Mouse (Mus musculus) lung, postnatal 10 days (tissue): Measurements from ENCODE around the gene Cyp1a1.

ENCODE experiments used
- DNase-seq: peaks from one replicate; pipeline ENCODE4 v3.0.0; 2021

The Cyp1a1 gene

DNA sequence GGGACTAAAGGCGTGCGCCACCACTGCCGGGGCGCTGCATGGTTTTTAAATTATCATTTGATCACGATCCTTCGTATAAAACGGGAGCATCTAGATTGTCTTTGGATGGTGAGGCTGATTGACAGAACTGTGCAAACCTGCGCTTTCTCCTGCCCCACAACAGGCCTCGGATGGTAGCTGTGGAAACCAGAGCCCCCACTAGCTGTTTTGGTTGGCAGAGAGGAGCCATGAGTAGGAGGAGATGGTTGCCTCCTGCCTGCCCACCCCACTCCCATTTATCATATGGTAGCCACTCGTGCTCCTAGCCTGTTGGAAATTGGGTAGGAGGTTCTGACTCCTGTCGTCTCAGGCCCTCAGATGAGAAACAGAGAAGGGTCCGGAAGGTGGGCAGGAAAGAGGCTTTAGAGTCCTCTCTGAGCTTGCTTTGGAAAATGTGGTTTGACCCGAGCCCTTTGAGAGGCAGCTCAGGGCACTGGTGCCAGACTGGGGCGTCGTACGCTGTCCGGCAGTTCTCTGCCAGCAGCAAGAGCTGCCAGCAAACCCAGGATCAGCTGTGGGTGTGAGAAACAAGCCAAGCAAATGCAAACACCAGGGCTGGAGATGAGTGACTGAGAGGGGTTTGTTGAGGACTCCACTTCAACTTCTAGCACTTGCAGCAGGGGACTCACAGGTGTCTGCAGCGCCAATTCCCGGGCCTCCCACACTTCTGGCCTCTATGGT is 30.9 kb upstream of the Cyp1a1 start:
- peak; percentile 58 for DNase-seq

DNA sequence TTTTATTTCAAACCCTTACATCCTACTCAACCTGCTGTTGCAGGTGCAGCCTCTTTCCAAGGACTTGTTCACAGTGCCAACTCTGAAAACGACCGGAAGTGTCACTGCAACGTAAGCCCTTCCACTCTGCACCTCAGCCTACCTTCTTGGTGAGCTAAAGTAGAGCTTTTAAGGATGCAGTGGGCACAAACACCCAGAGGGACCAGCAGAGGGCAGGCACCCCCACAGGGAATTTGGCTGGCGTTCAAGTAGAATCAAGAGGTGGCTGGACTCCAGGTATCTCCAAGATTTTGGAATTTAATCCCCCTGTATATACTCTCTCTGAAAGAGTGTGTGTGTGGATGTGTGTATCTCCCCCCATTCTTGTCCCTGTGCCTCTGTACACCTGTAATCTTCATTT is 29.9 kb upstream of the Cyp1a1 start:
- peak; percentile 37 for DNase-seq

DNA sequence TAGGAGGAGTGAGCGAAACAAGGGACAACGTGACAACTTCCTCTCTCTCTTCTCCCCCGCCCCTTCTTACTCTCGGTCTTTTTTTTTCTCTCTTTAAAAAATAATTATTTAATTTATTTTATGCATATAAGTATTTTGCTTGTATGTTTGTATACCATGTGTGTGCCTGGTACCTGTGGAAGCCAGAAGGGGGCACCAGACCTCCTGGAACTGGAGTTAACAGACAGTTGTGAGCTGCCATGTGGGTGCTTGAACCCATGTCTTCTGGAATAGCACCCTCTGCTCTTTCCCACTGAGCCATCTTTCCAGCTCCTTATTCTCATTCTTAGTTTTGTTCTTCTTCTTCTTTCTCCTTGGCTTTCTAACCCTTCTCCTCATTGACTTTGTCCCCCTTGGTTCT is 28.8 kb upstream of the Cyp1a1 start:
- no peak for DNase-seq

DNA sequence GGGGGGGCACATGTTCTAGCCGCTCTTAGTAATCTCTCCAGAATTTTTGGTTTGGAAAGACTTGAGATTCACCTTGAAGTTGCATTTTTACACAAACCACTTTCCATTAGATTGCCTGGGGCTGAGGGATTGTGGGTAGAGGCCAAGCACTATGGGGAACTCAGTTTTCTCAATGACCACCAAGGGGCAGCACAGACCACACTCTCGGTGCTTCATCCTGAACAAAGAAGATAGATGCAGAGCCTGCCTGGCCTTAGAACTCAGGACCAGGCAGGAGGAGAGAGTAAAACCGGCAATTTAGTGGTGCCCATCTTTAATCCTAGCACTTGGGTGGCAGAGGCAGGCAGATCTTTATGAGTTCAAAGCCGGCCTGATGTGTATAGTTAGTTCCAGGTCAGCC is 28.0 kb upstream of the Cyp1a1 start:
- peak; percentile 90 for DNase-seq

DNA sequence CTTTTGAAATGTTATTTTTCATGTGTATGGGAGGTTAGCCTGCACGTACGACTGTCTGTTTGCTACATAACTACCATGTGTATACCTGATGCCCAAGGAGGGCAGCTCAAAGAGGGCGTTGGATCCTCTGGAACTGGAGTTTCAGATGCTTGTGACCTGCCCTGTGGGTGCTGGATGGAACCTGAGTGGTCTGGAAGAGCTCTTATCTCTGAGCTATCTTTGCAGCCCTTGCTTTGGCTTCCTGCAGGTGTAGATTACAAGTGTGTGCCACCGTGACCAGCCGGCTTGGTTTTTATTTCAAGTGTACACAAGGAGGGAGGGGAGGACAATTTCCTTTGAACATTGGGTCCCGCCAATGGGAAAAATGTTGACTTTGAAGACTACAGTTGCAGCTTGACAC is 27.2 kb upstream of the Cyp1a1 start:
- no peak for DNase-seq

DNA sequence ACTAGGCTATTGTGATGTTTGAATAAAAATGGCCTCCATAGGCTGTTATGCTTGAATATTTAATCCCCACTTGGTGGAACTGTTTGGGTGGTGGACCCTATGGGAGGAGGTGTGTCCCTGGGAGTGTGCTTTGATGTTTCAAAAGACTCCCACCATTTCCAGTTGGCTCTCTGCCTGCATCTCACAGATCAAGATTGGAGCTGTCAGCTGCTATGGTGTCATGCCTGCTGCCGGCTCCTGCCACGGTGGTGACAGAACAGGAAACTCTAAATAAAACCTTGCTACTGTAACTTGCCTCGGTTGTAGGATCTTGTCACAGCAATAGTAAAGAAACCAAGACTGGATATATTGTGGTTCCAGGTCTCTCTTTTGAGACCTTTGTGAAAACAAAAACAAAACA is 26.2 kb upstream of the Cyp1a1 start:
- peak; percentile 26 for DNase-seq

DNA sequence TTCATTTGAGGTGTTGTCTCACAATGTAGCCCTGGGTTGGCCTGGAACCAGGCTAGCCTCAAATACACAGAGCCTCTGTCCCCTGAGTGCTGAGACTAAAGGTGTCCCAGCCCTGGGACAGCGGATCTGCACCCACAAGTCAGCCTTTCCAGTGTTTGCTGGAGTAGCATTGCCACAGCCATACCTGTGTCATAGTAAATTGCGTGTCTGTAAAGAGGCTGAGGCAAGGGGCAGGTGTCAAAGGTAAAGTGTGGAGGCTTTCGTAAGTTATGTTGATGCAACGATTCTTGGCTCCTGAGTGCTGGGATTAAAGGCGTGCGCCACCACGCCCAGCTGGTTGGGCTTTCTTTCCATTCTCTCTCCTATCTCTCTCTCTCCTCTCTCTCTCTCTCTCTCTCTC is 23.1 kb upstream of the Cyp1a1 start:
- no peak for DNase-seq

DNA sequence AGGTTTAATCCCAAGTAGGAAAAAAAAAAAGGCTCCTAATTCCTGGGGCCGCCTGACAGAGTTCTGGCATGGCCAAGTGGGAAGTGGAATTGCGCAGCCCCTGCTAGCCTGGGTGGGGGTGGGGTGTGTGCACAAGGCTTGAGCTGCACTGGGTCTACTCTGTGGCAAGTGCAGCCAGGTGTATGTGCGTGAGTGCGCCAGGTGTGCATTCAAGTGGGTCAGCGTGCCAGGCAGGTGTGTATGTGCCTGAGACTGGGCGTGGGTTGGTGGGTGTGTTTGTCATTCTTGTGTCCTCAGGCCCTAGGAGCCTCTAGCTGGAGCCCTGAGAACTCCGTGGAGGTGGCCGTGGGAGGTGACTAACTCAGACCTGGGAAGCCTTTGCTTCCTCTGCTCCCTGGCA is 21.2 kb upstream of the Cyp1a1 start:
- no peak for DNase-seq

DNA sequence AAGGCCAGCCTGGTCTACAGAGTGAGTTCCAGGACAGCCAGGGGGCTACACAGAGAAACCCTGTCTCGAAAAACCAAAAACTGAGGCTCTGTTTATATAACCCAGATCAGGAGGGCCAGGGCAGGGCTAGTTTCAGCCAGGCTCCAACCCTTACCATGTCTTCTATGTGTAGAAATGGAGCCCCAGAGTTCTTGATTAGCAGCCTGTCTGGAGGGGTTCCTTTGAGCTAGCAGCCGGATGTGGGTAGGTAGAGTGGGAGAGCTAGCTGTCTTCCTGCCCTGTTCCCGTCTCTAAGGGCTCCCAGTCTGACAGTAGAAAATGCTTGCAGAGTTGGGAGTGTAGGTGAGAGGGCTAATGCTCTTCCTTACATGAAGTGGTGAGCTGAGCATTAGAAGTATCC is 20.6 kb upstream of the Cyp1a1 start:
- no peak for DNase-seq

DNA sequence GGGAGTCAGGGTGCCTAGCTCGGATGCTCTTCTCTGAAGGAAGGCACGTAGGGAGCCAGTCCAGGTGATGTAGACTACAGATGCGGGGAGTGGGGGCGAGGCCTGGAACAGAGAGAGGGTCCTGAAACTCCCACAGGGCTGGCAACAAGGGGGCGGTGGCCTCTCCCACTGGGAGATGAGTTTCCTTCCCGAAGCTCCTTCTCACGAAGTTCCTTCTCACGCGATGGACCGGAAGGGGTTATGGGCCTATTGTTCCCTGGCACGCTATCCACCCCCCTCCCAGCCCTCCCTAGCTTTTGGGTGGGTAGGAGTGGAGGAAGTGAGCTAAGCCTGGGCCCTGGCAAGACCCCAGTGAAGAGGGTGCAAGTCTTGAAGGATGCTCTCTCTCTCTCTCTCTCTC is 19.9 kb upstream of the Cyp1a1 start:
- peak; percentile 88 for DNase-seq

DNA sequence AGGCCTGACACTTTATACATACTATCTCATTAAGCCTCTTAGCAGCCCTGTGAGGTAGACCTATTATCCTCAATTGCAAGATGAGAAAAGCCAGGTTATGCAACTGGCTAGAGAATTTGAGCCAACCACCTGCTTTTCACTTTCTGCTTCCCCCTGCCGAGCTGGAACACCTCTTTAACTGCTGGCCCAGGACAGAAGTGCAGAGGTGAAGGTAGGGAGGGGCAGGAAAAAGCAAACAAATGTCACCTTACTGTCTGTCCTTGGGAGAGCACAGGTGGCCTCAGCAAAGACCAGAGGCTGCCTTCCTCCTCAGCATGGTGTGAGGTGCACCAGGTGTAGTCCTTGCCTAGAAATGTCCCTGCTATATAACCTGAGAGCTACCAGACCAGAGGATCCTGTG is 19.5 kb upstream of the Cyp1a1 start:
- no peak for DNase-seq

DNA sequence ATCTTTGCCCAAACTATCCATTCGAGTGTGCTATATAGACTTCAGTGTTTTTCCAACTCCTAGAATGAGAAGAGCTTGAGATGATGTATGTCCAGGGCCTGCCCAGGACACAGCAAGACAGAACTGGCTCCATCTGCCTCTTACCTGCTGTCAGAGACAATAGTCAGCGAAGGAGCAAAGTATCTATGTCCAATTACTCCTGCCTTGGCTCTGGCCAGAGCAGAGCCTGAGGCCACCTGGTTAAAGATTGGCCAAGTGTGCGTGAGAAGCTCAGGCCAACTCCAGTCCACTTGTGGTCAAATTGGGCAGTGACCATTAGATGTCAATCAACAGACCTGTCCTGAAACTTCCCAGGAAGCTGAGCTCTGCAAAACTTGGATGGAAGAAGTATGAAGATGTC is 18.2 kb upstream of the Cyp1a1 start:
- no peak for DNase-seq

DNA sequence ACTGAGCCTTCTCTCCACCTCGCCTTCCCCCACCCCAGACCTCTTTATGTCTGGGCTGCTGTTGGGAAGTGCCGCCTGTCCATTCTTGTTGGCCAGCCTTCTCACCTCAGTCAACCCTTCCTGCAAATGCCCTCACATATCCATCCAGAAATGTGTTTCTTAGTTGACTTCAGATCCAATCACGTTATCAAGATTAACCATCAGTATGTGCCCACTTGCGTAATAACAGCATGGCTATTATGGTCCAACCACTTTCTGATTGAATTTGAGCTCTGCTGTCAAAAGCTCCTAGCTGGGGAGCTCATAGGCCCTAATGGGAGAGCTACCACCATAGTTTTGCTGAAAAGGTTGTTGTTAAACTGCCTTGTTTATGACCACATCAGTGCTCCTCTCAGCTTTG is 16.7 kb upstream of the Cyp1a1 start:
- no peak for DNase-seq

DNA sequence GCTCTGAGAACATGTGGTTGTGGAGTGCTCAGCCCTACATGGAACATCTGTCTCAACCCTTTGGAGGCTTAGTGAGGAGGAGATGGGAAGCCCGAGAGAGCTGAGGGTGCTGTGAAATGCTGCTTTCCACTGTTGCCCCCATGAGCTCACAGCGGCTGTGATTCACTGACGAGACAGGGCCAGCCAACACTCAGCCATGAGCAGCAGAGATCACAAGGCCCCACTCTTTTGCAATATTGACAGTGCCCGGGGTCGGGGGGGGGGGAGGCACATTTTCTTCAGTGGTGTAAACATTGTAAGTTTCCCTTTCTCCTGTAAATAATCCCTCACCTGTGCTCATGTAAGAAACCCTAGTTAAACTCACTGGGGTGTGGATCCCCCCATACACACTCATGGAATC is 16.2 kb upstream of the Cyp1a1 start:
- DNase-seq = no peak

DNA sequence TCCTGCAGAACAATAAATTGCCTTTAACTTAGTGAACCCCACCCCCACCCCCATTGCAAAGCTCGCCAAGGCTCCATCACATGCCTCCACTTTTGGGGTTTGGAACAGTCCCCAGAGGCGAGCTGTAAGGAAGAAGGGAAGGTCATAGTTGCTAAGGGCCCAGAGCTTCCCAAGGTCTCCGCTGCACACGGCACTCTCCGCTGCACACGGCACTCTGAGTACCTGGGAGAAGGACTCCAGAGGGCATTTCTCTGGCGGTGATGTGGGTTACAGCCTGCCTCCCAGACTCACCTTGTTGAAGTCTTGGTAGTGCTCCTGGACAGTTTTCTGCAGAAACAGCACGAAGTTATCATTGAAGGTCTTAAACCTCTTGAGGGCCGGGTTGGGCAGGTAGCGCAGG is 6.3 kb upstream of the Cyp1a1 start:
- no peak for DNase-seq

DNA sequence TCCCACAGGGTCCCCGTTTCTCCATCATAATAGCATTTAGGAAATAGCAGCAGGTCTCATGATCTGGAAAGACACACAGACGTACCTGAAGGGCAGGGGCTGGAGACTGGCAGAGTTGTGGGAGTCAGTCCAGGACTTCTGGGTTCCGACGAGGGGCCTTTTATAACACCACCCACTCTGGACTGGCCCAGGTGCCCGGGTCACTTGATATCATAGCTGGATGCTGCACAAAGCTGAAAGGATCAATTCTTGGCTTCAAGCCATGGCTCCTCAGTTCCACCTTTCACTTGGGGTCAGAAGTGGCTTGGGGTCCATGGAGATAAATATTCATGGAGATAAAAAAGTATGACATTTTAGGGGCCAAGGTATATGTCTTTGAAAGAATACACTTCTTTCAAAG is 4.2 kb upstream of the Cyp1a1 start, which contains the start of gene Cyp1a2:
Cyp1a2 (minus strand) TSS at position 184 of the 400 bp plus-strand sequence.
- DNase-seq = no peak

DNA sequence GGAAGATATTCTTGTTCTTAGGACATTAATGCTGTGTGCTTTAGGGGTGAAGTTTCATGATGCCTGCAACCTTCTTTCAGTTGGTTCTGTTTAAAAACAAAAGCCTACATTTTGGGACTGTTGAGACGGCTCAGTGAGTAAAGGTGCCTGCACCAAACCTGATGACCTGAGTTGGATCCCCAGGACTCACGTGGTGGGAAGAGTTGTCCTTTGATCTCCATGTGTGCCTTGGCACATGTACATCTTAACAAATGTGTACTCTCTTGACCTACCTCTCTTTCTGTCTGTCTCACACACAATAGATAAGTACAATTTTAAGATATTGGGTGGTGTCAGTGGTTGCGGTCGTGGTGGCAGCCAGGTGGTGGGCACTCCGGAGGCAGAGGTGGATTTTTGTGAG is 1.7 kb upstream of the Cyp1a1 start:
- DNase-seq = no peak

DNA sequence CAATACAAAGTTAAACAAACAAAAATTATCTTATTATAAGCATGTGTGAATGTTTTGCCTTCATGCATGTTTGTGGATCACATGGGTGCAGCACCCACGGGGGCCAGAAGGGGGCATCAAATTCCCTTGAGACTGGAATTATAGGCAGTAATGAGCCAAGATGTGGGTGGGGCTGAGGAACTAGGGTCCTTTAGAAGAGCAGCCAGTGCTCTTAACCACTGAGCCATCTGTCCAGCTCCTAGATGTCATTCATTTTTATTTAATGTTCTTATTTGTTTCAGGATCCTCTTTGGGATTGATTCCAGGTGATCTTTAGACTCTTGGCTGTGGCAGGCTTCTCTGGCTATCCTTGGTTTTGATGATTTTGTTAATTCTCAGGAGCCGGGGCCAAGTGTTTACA is 430 bp downstream of the Cyp1a1 start:
- peak; percentile 83 for DNase-seq

DNA sequence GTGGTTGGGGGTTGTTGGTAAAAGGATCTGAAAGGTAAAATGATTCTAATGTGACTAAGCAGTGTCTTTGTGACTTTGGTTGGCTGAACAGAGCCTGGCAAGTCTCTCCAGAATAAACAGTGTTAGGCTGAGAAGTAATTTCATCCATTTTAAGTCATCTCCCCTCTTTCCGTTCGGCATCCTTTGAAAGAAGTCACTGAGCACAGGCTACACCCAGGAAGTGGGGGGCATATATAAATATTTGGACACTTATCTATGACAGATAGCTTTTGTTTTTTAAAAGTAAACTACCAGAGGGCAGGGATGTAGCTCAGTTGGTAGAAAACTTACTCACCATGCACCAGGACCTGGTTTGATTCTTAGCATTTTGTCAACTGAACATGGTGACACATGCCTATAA is 878 bp downstream of the Cyp1a1 start:
- peak; percentile 41 for DNase-seq

DNA sequence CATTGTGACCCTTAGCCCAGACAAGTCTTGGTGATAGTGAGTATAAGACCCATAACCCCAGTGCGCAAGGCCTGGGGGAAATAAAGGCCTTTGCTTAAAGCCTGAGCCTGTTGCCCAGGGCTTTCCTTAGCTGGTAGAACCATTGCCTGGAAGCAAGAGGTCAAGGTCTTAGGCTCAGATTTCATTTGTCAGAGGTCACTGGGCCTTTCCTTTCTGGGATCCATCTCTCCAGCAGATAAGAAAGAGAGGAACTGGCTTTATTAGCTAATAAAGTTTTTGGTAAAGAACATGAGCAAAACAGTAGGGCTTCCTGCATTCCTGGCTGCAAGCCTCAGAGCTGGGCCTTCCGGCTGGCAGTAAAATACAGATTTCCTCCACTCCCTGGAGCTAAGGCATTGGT is 6.4 kb downstream of the Cyp1a1 start:
- no peak for DNase-seq

DNA sequence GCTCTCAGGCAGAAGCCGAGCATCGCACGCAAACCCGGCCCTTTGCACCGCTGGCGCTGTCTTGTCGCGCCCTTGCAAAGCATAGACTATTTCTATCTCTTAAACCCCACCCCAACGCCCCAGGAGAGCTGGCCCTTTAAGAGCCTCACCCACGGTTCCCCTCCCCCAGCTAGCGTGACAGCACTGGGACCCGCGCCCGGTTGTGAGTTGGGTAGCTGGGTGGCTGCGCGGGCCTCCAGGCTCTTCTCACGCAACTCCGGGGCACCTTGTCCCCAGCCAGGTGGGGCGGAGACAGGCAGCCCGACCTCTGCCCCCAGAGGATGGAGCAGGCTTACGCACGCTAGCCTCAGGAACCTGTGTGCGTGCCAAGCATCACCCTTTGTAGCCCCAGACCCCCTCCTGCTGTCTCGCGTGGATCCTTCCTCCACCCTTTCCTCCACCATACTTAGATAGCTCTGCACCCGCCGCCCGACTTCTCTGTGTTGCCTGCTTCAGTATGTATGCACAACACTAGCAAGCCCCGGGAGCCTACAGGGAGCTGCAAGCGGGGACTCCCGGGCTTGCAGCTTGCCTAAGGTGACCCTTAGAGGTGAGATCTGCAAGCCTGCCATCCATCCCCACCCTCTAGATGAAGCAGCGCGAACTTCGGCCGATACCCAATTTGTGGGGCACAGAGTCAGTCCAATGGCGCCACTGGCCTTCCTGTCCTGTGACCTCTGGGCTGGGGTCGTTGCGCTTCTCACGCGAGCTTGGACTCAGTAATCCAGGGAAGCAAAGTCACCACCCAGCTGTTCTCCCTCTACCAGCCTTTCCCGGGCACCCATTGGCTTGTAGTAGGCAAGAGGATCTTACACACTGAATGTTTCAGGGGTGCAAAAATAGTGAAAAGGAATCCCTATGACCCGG is 8.9 kb downstream of the Cyp1a1 start:
- peak; percentile 75 for DNase-seq

DNA sequence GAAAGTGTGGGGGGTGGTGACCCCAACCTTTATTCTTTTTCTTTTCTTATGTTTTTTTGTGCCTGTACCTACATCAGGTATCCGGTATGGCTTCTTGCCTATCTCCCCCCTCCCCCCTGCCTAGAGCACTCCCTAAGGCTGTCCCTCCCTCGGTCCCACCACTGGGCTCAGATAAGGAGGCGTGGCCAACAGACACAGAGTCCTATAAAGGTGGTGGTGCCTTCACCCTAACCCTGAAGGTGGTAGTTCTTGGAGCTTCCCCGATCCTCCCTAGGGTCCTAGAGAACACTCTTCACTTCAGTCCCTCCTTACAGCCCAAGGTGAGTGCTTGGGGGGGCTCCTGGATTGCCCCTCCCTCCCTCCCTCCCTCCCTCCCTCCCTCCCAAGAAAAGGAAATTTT is 9.7 kb downstream of the Cyp1a1 start:
- no peak for DNase-seq

DNA sequence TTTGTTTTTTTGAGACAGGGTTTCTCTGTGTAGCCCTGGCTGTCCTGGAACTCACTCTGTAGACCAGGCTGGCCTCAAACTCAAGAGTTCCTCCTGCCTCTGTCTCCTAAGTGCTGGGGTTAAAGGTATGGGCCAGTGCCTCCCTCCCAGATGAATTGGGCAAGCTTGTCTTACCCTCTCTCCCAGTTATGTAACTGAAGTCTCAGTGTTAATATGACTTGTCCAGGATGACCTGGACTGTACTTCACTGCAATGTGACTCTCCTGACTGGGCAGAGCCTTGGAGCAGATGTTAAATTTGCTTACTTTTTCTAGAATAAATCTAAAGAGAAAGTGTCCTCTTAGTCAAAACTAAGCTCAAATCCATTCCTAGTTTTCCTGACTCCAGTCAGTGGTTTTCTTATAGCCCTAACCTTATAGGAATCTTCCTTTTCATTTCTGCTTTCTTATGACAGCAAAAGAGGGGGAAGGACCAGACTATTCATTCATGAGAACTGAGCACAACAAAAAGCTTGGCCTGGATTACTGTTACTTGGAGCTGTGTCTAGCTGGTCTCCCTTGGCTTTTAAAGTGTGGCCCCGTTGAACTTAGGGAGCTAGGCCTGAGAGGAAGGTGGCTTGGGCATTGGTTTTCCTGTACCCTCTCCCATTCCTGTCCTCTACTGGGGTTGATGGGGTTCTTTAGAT is 10.9 kb downstream of the Cyp1a1 start:
- DNase-seq = peak; percentile 51

DNA sequence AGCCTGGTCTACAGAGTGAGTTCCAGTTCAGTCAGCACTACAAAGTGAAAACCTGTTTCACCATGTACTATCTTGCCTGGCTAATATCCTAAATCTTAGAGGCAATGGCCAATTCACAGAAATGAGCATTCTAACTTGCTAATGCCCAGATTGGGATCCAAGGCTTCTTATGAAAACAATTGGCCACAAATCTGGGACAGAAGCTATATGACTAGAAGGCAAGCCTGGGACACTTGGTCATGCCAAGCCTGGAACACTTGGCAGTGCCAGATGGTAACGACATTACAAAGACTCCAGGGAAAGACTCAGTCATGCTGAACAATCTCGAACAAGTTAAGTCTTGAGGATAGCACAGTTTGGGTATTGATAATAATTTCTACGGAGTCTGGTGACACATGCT is 18.8 kb downstream of the Cyp1a1 start:
- no peak for DNase-seq
